Mouse (Mus musculus) hematopoietic stem cell, adult 5-6 weeks (primary cell): ENCODE measurements at regions not wholly inside any gene's neighbourhood (a gene's known extent, or its start where the extent isn't known, plus 50 kb on each side); places are given as distances from the start of the nearest gene placed in this dataset.
A peak's percentile ranks its signal among the peaks of the same experiment; 100 is the strongest.

Experiments
- ATAC-seq, 2 experiments: fragments of 125-278 bp in 1 of 2; replicated peaks in 1 of 2; 2 replicates each; pipeline ENCODE4 v1.8.0; 2016 to 2017; ENCODE audit warnings: inconsistent platforms in 2 of 2, mild to moderate bottlenecking in 2 of 2, moderate number of reproducible peaks in 2 of 2, low read depth in 1 of 2, moderate TSS enrichment in 1 of 2; ENCODE audit not compliant: low FRiP score in 2 of 2, poor library complexity in 2 of 2, severe bottlenecking in 2 of 2, insufficient read depth in 1 of 2, low TSS enrichment in 1 of 2

- ATAC-seq: no peak
Observed at GRCm38 (mm10) chr19:15669996-15670395, 277.1 kb downstream of the Psat1 start.

DNA sequence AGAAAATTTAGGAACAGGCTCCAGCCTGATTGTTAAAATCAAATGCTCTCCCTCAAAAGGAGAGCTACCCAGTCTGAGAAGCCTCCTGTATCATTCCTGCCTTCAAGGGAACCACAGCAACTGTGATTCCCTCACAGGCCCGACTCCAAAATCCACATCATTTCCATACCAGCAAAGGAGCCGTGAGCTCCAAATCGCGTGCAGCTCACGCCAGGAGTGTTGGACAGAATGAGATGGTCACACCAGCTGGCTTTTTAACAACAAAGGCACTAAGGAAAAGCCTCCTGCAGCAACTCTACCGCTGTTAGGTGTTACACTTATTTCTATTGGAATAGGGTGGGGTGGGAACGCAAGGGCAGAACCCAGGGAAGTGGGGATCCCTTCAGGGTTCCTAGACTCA is 277.6 kb downstream of the Psat1 start:
- no peak for ATAC-seq

- no peak for ATAC-seq
Observed at GRCm38 (mm10) chr19:15668624-15669016, 278.5 kb downstream of the Psat1 start.

GRCm38 (mm10) chr19:15667889-15668623 is 279.1 kb downstream of the Psat1 start:
- ATAC-seq: no peak

GRCm38 (mm10) chr19:15663659-15664255 is 283.4 kb downstream of the Psat1 start:
- no peak for ATAC-seq

- no peak for ATAC-seq
Observed at GRCm38 (mm10) chr19:15658611-15659010, 288.5 kb downstream of the Psat1 start.

DNA sequence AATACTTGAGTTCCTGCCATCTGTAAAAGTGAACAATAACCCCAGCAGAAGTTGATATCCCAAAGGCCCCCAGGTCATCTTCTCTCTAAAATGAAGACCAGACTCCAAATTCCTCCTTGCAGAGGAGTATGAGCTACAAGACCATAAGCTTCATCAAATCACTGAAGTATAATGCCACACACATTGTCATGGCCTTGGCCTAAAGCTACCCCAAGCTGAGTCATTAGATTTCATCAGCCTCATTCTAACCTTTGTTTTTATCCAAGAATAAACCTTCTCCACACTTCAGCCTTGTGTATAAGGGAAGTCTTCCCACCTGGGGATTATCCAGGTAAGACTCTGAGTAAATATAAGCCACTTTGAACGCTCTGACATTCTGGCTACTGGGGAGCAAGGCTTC is 289.3 kb downstream of the Psat1 start:
- no peak for ATAC-seq

DNA sequence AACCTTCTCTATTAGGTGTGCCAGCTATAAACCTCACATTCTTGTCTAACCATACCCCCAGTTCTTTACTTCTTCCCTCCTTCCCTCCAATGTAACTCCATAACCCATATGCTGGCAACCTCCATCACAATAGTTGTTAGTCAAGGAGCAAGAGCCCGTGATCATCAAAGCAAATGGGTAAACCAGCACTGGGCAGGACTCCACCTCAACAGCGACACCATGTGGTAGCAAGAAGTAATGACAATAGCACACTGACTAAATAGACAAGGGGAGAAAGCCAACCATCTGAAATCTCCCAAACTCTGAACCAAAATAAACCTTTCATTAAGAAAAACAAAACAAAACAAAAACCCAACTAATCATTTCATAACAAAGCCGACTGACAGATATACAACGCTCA is 297.8 kb downstream of the Psat1 start:
- peak; percentile 72 to 76; a peak in 3 of 4 replicates for ATAC-seq

- no peak for ATAC-seq
Observed at GRCm38 (mm10) chr19:15647313-15647712, 299.8 kb downstream of the Psat1 start.

GRCm38 (mm10) chr19:15644786-15645185 is 302.4 kb downstream of the Psat1 start:
- no peak for ATAC-seq

- ATAC-seq: peak; percentile 74
Observed at GRCm38 (mm10) chr19:15617233-15617915, 329.8 kb downstream of the Psat1 start.

GRCm38 (mm10) chr19:15614648-15615561 is 332.2 kb downstream of the Psat1 start:
- ATAC-seq: no peak

DNA sequence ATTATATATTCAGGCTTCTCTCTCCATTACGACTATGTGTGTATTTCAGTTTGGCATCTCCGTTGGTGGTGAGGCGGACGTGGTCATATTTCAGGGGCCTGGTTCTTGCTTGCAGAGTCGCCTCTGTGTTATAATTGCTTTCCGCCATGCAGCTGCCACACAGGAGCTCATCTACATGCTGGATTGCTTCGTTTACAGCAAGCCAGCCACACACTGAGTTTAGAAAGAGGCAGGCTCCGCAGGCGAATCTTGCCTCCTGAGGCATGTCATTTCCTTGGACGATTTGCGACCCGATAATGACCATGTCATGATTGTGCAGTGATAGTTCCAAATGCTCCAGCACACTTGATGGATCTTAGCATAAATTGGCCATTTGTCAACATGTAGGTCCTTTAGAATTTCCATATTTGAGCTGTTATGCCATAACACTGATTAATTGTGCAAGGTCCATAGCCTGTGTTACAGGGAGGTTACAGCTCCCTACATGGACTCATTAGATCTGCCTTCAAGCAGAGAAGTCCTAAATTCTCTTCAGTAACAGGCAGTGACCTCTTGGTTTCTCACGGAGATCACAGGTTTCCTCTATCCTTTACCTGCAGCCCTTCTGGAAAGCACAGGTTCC is 335.9 kb downstream of the Psat1 start:
- no peak for ATAC-seq

DNA sequence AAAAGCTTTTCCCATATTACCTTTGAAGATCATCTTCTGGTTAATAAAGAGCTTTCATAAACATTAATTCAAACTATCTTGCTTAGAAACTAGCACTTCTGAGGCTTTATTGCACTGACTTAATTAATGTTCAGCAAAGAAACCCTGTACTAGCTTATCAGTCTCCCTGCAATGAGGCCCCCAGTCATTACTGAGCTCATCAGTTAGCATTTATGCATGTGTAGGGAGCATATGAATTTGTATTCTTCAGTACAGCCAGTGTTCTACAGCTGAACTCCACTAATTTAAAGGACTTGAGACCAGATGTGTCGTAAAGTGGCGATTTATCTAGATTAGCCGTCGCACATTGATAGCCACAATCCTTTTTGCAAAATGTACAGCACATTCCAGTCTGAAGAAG is 340.7 kb downstream of the Psat1 start:
- ATAC-seq: no peak

GRCm38 (mm10) chr19:15592821-15593220 is 354.3 kb downstream of the Psat1 start:
- ATAC-seq: no peak

DNA sequence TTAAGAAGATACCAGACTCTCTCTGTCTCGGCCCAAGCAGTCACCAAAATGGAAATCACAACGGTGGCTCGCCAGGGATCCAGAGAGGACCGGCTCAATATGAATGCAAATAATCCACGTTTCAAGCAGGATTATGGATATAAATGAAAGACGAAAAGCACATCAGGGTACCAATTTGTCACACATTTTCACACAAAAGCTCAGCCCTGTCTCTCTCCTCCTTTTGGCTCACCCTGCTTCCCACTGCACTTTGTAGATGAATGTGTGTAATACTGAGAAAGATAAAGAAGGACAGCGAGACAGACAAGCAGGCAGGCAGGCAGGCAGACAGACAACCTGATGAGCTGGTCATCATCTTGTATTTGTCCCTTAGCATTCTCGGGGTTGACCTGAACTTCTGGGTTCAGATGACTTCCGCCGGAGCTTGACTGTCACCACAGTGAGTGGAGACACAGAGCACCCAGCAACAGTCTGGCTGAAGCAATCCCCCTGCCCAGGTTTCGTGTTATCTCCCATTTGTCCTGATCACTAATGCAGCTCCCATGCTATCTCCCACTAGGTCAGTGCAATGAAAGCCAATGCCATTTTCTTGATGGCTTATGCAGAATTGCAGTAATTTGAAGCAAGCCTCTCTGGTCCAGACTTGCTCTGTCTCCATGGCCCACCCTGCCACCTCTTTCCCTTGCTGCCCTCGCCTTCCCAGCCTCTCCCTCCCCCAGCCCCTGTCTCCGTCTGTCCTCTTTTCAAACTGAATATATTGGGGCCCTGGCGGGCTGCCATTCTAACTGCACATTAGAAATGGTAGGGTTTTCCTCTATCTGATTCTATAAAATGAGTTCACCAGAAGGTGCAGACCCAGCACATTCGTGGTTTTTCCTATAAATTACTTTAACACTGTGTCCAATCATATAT is 363.1 kb downstream of the Psat1 start:
- no peak for ATAC-seq
